In the genomic region with DNA sequence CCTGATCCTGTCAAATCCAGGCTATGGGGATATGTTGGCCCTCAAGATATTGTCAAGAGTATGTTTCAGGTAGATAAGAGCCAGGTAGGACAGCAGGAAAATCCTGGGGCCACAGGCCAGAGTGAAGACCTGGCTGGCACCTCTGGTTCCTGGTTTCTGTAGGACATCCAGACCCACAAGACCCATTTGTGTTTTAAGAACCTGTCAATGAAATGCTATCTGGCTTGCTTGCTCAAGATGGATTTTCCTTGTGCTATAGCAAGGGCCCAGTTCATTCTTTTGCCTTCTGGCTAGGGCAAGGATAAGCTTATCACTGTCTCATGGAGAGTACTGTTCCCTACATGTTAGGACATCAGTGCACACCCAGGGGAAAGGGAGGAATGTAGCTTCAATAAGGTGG, we compare ENCODE assay signal across 9 mouse cellular contexts. TPM values are rescaled to one million over a fixed set of nuclear protein-coding genes. Genes with fewer than 3 reads are reported as not detected.
DNase-seq lines count a peak whose midpoint lies in the region; ATAC-seq lines count a peak whose summit lies in the region.
"Had no signal": no experiment of that assay in that cellular context is flagged by ENCODE, and none has a peak within 500 bp of the region (broad histone marks: within the 10 kb centered on the region; RNA-seq: fewer than 3 reads in every experiment).

No protein-coding gene starts in this region.

- H3K9ac ChIP-seq in midbrain, embryonic 11.5 days (ENCODE audit: low read length), result no peak overlapping the region
- peak overlapping the region; percentile 34 for H3K9ac ChIP-seq in limb, embryonic 11.5 days (ENCODE audit: low read length)
- no peak overlapping the region for H3K9ac ChIP-seq in stomach, embryonic 15.5 days

- no peak for ATAC-seq in midbrain, embryonic 11.5 days (ENCODE audit: low FRiP score)
- ATAC-seq in limb, embryonic 11.5 days (ENCODE audit: insufficient number of reproducible peaks, low FRiP score, low TSS enrichment, low read depth), result no peak
- ATAC-seq in stomach, embryonic 15.5 days (ENCODE audit: insufficient read depth, low FRiP score, low read depth), result no peak

- peaks cover 67% of the 10 kb centered on the region for H3K27me3 ChIP-seq in heart, embryonic 10.5 days (ENCODE audit: insufficient read depth, poor library complexity, severe bottlenecking)
- peaks cover 34% of the 10 kb centered on the region for H3K27me3 ChIP-seq in midbrain, embryonic 11.5 days (ENCODE audit: control insufficient read depth, insufficient read depth, low read length)
- H3K27me3 ChIP-seq in midbrain, embryonic 10.5 days (ENCODE audit: low read depth, poor library complexity, severe bottlenecking), result peaks cover 99% of the 10 kb centered on the region
- no peaks in the 10 kb centered on the region for H3K27me3 ChIP-seq in limb, embryonic 11.5 days (ENCODE audit: control insufficient read depth, insufficient read depth, low read length)
- no peaks in the 10 kb centered on the region for H3K27me3 ChIP-seq in stomach, embryonic 15.5 days (replicated peaks)

- peaks cover 26% of the 10 kb centered on the region for H3K36me3 ChIP-seq in heart, embryonic 10.5 days
- no peaks in the 10 kb centered on the region for H3K36me3 ChIP-seq in midbrain, embryonic 11.5 days (ENCODE audit: control insufficient read depth, insufficient read depth, low read length)
- peaks cover 11% of the 10 kb centered on the region for H3K36me3 ChIP-seq in midbrain, embryonic 10.5 days
- H3K36me3 ChIP-seq in limb, embryonic 11.5 days (ENCODE audit: control insufficient read depth, insufficient read depth, low read length), result peaks cover 20% of the 10 kb centered on the region
- peaks cover 20% of the 10 kb centered on the region for H3K36me3 ChIP-seq in stomach, embryonic 15.5 days

- H3K4me2 ChIP-seq in midbrain, embryonic 11.5 days, result no peak overlapping the region
- H3K4me2 ChIP-seq in limb, embryonic 11.5 days (ENCODE audit: low read depth, severe bottlenecking), result peak overlapping the region; percentile 84
- peak overlapping the region; percentile 33 for H3K4me2 ChIP-seq in stomach, embryonic 15.5 days

- no peak overlapping the region for H3K4me3 ChIP-seq in heart, embryonic 10.5 days
- H3K4me3 ChIP-seq in midbrain, embryonic 11.5 days (ENCODE audit: low read depth, low read length), result no peak overlapping the region
- H3K4me3 ChIP-seq in midbrain, embryonic 10.5 days, result no peak overlapping the region
- peak overlapping the region; percentile 15; the same call in 1 of the 2 replicates for H3K4me3 ChIP-seq in limb, embryonic 11.5 days (ENCODE audit: low read depth, low read length)
- peak overlapping the region; percentile 8; the same call in 1 of the 2 replicates for H3K4me3 ChIP-seq in stomach, embryonic 15.5 days (replicated peaks)

- H3K27ac ChIP-seq in heart, embryonic 10.5 days, result 0 out of 2 replicates have a peak overlapping the region, but pooled peaks have one; percentile 10
- no peak overlapping the region for H3K27ac ChIP-seq in midbrain, embryonic 11.5 days (ENCODE audit: low read depth, low read length)
- H3K27ac ChIP-seq in midbrain, embryonic 10.5 days (replicated peaks), result no peak overlapping the region
- peak overlapping the region; percentile 45; the same call in 1 of the 2 replicates for H3K27ac ChIP-seq in limb, embryonic 11.5 days (replicated peaks; ENCODE audit: low read depth, low read length)
- peak overlapping the region; percentile 57; the same call in 1 of the 2 replicates for H3K27ac ChIP-seq in stomach, embryonic 15.5 days

- peaks cover 40% of the 10 kb centered on the region for H3K4me1 ChIP-seq in heart, embryonic 10.5 days
- H3K4me1 ChIP-seq in midbrain, embryonic 11.5 days (ENCODE audit: control insufficient read depth, insufficient read depth, low read length), result peaks cover 34% of the 10 kb centered on the region
- H3K4me1 ChIP-seq in midbrain, embryonic 10.5 days, result peaks cover 72% of the 10 kb centered on the region
- peaks cover 42% of the 10 kb centered on the region for H3K4me1 ChIP-seq in limb, embryonic 11.5 days (ENCODE audit: control insufficient read depth, insufficient read depth, low read length)
- H3K4me1 ChIP-seq in stomach, embryonic 15.5 days, result peaks cover 38% of the 10 kb centered on the region

- H3K9me3 ChIP-seq in heart, embryonic 10.5 days, result no peaks in the 10 kb centered on the region
- H3K9me3 ChIP-seq in midbrain, embryonic 11.5 days (ENCODE audit: control insufficient read depth, low read length), result no peaks in the 10 kb centered on the region
- H3K9me3 ChIP-seq in midbrain, embryonic 10.5 days (replicated peaks), result peaks cover 5% of the 10 kb centered on the region; the same call in 1 of the 2 replicates
- no peaks in the 10 kb centered on the region for H3K9me3 ChIP-seq in limb, embryonic 11.5 days (ENCODE audit: control insufficient read depth, low read length)
- H3K9me3 ChIP-seq in stomach, embryonic 15.5 days, result no peaks in the 10 kb centered on the region

- DNase-seq in heart, embryonic 10.5 days (ENCODE audit: low spot score), result no peak
- DNase-seq in heart, adult 11 months, result no peak
- peak; percentile 84 for DNase-seq in midbrain, embryonic 11.5 days (ENCODE audit: low spot score, missing footprints)
- DNase-seq in midbrain, embryonic 10.5 days (ENCODE audit: low spot score), result no peak
- no peak for DNase-seq in limb, embryonic 11.5 days (ENCODE audit: low spot score)
- no peak for DNase-seq in layer of hippocampus, adult 9-10 months (ENCODE audit: low spot score)
- DNase-seq in embryo, embryonic 11 days, result no peak
- DNase-seq: lung, adult 2 months had no signal

RNA-seq across cellular contexts. Expression of gene Sertad4, which starts 3.5 kb away (rescaled TPM):
- polyA plus RNA-seq in heart, embryonic 10.5 days (2016; fragmentation: Nextera tagmentation; extraction: Ambion mirVana), result 7.5 and 11.5 TPM in 2 replicates
- 14.3 and 14.9 TPM in 2 replicates for polyA plus RNA-seq in midbrain, embryonic 11.5 days (2014; fragmentation: Nextera tagmentation; extraction: Ambion mirVana)
- polyA plus RNA-seq in midbrain, embryonic 10.5 days (2016; fragmentation: Nextera tagmentation; extraction: Ambion mirVana), result 8.3 and 11.4 TPM in 2 replicates
- polyA plus RNA-seq in limb, embryonic 11.5 days (2014; fragmentation: Nextera tagmentation; extraction: Ambion mirVana), result 71.9 and 73.6 TPM in 2 replicates
- polyA plus RNA-seq in stomach, embryonic 15.5 days (2015; fragmentation: Nextera tagmentation; extraction: Ambion mirVana), result 18.4 and 19.3 TPM in 2 replicates

Comparison
In these comparisons a context has a peak if more than half of its experiments do, and no peak if none do; other contexts are left out.
1. H3K27ac ChIP-seq: peak in heart, embryonic 10.5 days (single experiment), limb, embryonic 11.5 days (single experiment) and stomach, embryonic 15.5 days (single experiment); none in midbrain, embryonic 11.5 days (single experiment) and midbrain, embryonic 10.5 days (single experiment).
2. H3K4me3 ChIP-seq: peak in limb, embryonic 11.5 days (single experiment) and stomach, embryonic 15.5 days (single experiment); none in heart, embryonic 10.5 days (single experiment), midbrain, embryonic 11.5 days (single experiment) and midbrain, embryonic 10.5 days (single experiment).